Mouse (Mus musculus) lung, embryonic 15.5 days (tissue): ENCODE data around the gene Clasp2. TPM values are rescaled to one million over a fixed set of nuclear protein-coding genes. Genes with fewer than 3 reads are reported as not detected.
"Not testable (repeated sequence)": the region's sequence is repeated elsewhere in the genome, so short reads cannot be mapped to it uniquely, and the experiment has no call there.

Source experiments
- ATAC-seq: fragments of 200-750 bp; cut with Nextera tagmentation; 2 replicates; pipeline ENCODE4 v1.8.0; 2017; ENCODE audit warnings: moderate number of reproducible peaks, borderline replicate concordance; ENCODE audit not compliant: low FRiP score, low TSS enrichment; ENCODE audit errors: extremely low read depth
- H3K27ac ChIP-seq: fragments of 300-500 bp; sonication (generic); 2 replicates; pipeline ENCODE4 v1.5.1; 2015; ENCODE audit warnings: moderate library complexity, mild to moderate bottlenecking, inconsistent platforms
- H3K27me3 ChIP-seq: fragments of 300-500 bp; sonication (generic); 2 replicates; pipeline ENCODE4 v1.6.1; 2015; ENCODE audit warnings: inconsistent platforms
- H3K36me3 ChIP-seq: fragments of 300-500 bp; sonication (generic); 2 replicates; pipeline ENCODE4 v1.6.1; 2015; ENCODE audit warnings: inconsistent platforms
- H3K4me1 ChIP-seq: fragments of 300-500 bp; sonication (generic); 2 replicates; pipeline ENCODE4 v1.6.1; 2015; ENCODE audit warnings: inconsistent platforms
- H3K4me2 ChIP-seq: fragments of 300-500 bp; sonication (generic); 2 replicates; pipeline ENCODE4 v1.6.1; 2015; ENCODE audit warnings: inconsistent platforms, mild to moderate bottlenecking, moderate library complexity
- H3K4me3 ChIP-seq: fragments of 300-500 bp; sonication (generic); 2 replicates; pipeline ENCODE4 v1.5.1; 2015; ENCODE audit warnings: mild to moderate bottlenecking, inconsistent platforms
- H3K9ac ChIP-seq: fragments of 300-500 bp; sonication (generic); 2 replicates; pipeline ENCODE4 v1.6.1; 2015; ENCODE audit warnings: inconsistent platforms
- H3K9me3 ChIP-seq: fragments of 300-500 bp; sonication (generic); 2 replicates; pipeline ENCODE4 v1.6.1; 2016; ENCODE audit warnings: inconsistent platforms
- WGBS: fragments of 180-500 bp; shearing (Covaris S2); methylation state at CpG from one replicate; pipeline ENCODE4 v1.1.7; 2015; 5-methylcytosine and 5-hydroxymethylcytosine counted together
- polyA plus RNA-seq: library from polyadenylated mRNA; unstranded; fragments of >200 nt; fragmentation: Nextera tagmentation; extraction: Ambion mirVana; gene quantifications from 2 replicates; pipeline ENCODE4 v1.2.1, GENCODE M21; 2015

Clasp2 gene
- polyA plus RNA-seq, 1 experiment from 2014 or later: 27.3 TPM

GRCm38 (mm10) chr9:113762389-113762788 is 21.1 kb downstream of the Clasp2 start:
- Histone ChIP-seq H3K9me3 (no peaks in the 10 kb centered on the region), H3K4me3 (no peak overlapping the region), H3K27me3 (no peaks in the 10 kb centered on the region), H3K36me3 (peaks cover 11% of the 10 kb centered on the region), H3K4me2 (no peak overlapping the region), H3K27ac (no peak overlapping the region), H3K4me1 (no peaks in the 10 kb centered on the region), H3K9ac (no peak overlapping the region)
- no peak for ATAC-seq
- WGBS: 84% methylated on average over 6 of the region's 6 CpGs

GRCm38 (mm10) chr9:113763123-113763522 is 21.9 kb downstream of the Clasp2 start:
- Histone ChIP-seq H3K4me1 (no peaks in the 10 kb centered on the region), H3K4me3 (no peak overlapping the region), H3K9ac (no peak overlapping the region), H3K27ac (no peak overlapping the region), H3K36me3 (peaks cover 11% of the 10 kb centered on the region), H3K27me3 (no peaks in the 10 kb centered on the region), H3K9me3 (no peaks in the 10 kb centered on the region), H3K4me2 (no peak overlapping the region)
- ATAC-seq: no peak
- 72% methylated on average over 3 of the region's 4 CpGs for WGBS

GRCm38 (mm10) chr9:113770640-113771039 is 29.4 kb downstream of the Clasp2 start:
- H3K36me3 ChIP-seq: peaks cover 18% of the 10 kb centered on the region; the same call in 1 of the 2 replicates
- H3K4me2 ChIP-seq: no peak overlapping the region
- H3K27ac ChIP-seq: no peak overlapping the region
- 63% methylated on average over 4 of the region's 4 CpGs for WGBS
- no peak overlapping the region for H3K9ac ChIP-seq
- no peaks in the 10 kb centered on the region for H3K9me3 ChIP-seq
- no peaks in the 10 kb centered on the region for H3K27me3 ChIP-seq
- no peak overlapping the region for H3K4me3 ChIP-seq
- ATAC-seq: no peak
- no peaks in the 10 kb centered on the region for H3K4me1 ChIP-seq

GRCm38 (mm10) chr9:113780863-113781262 is 39.6 kb downstream of the Clasp2 start:
- Histone ChIP-seq H3K9me3 (no peaks in the 10 kb centered on the region), H3K9ac (no peak overlapping the region), H3K27me3 (no peaks in the 10 kb centered on the region), H3K4me3 (no peak overlapping the region), H3K4me1 (no peaks in the 10 kb centered on the region), H3K4me2 (no peak overlapping the region), H3K36me3 (peaks cover 4% of the 10 kb centered on the region; the same call in 1 of the 2 replicates), H3K27ac (no peak overlapping the region)
- WGBS: 80% methylated on average over 3 of the region's 3 CpGs
- no peak for ATAC-seq

GRCm38 (mm10) chr9:113782362-113783005 is 41.2 kb downstream of the Clasp2 start:
- no peaks in the 10 kb centered on the region for H3K4me1 ChIP-seq
- H3K27ac ChIP-seq: no peak overlapping the region
- no peak overlapping the region for H3K4me3 ChIP-seq
- H3K27me3 ChIP-seq: no peaks in the 10 kb centered on the region
- 55% methylated on average over 4 of the region's 4 CpGs for WGBS
- H3K4me2 ChIP-seq: no peak overlapping the region
- no peak overlapping the region for H3K9ac ChIP-seq
- H3K9me3 ChIP-seq: no peaks in the 10 kb centered on the region
- H3K36me3 ChIP-seq: no peaks in the 10 kb centered on the region
- no peak for ATAC-seq

GRCm38 (mm10) chr9:113783674-113784073 is 42.4 kb downstream of the Clasp2 start:
- no peak for ATAC-seq
- 60% methylated on average over 5 of the region's 5 CpGs for WGBS
- Histone ChIP-seq H3K36me3 (no peaks in the 10 kb centered on the region), H3K4me3 (no peak overlapping the region), H3K9ac (no peak overlapping the region), H3K9me3 (no peaks in the 10 kb centered on the region), H3K27ac (no peak overlapping the region), H3K4me1 (no peaks in the 10 kb centered on the region), H3K4me2 (no peak overlapping the region), H3K27me3 (no peaks in the 10 kb centered on the region)

- peaks cover 13% of the 10 kb centered on the region for H3K4me1 ChIP-seq
- WGBS: 49% methylated on average over 6 of the region's 6 CpGs
- H3K27me3 ChIP-seq, H3K9me3 ChIP-seq, H3K27ac ChIP-seq, H3K4me3 ChIP-seq, ATAC-seq, H3K9ac ChIP-seq, H3K4me2 ChIP-seq, H3K36me3 ChIP-seq: not testable (repeated sequence)
Observed at GRCm38 (mm10) chr9:113789283-113789682, 48.0 kb downstream of the Clasp2 start.

- peak overlapping the region; percentile 74 for H3K27ac ChIP-seq
- 7% methylated on average over 17 of the region's 17 CpGs for WGBS
- ATAC-seq: peak; percentile 91; the same call in 1 of the 2 replicates
- H3K36me3 ChIP-seq: no peaks in the 10 kb centered on the region
- H3K4me3 ChIP-seq: peak overlapping the region; percentile 34
- no peaks in the 10 kb centered on the region for H3K9me3 ChIP-seq
- peaks cover 13% of the 10 kb centered on the region for H3K4me1 ChIP-seq
- H3K27me3 ChIP-seq: no peaks in the 10 kb centered on the region
- peak overlapping the region; percentile 48 for H3K4me2 ChIP-seq
- H3K9ac ChIP-seq: no peak overlapping the region
Observed at GRCm38 (mm10) chr9:113792651-113793512, 51.6 kb downstream of the Clasp2 start.

- Histone ChIP-seq H3K4me2 (peak overlapping the region; percentile 48), H3K4me3 (peak overlapping the region; percentile 34), H3K27ac (no peak overlapping the region), H3K9me3 (no peaks in the 10 kb centered on the region), H3K9ac (no peak overlapping the region), H3K4me1 (peaks cover 13% of the 10 kb centered on the region), H3K27me3 (no peaks in the 10 kb centered on the region), H3K36me3 (no peaks in the 10 kb centered on the region)
- WGBS: 51% methylated on average over 3 of the region's 3 CpGs
- ATAC-seq: no peak
Observed at GRCm38 (mm10) chr9:113793513-113793905, 52.2 kb downstream of the Clasp2 start.

GRCm38 (mm10) chr9:113793966-113794365 is 52.7 kb downstream of the Clasp2 start:
- no peak overlapping the region for H3K9ac ChIP-seq
- no peak overlapping the region for H3K4me3 ChIP-seq
- H3K4me2 ChIP-seq: no peak overlapping the region
- peaks cover 13% of the 10 kb centered on the region for H3K4me1 ChIP-seq
- no peaks in the 10 kb centered on the region for H3K9me3 ChIP-seq
- ATAC-seq: no peak
- no peaks in the 10 kb centered on the region for H3K27me3 ChIP-seq
- no peaks in the 10 kb centered on the region for H3K36me3 ChIP-seq
- 83% methylated on average over 2 of the region's 2 CpGs for WGBS
- no peak overlapping the region for H3K27ac ChIP-seq

- H3K4me2 ChIP-seq: no peak overlapping the region
- H3K9me3 ChIP-seq: no peaks in the 10 kb centered on the region
- H3K27ac ChIP-seq: no peak overlapping the region
- 83% methylated on average over 5 of the region's 5 CpGs for WGBS
- no peak overlapping the region for H3K4me3 ChIP-seq
- no peak overlapping the region for H3K9ac ChIP-seq
- no peak for ATAC-seq
- no peaks in the 10 kb centered on the region for H3K27me3 ChIP-seq
- no peaks in the 10 kb centered on the region for H3K36me3 ChIP-seq
- H3K4me1 ChIP-seq: peaks cover 6% of the 10 kb centered on the region
Observed at GRCm38 (mm10) chr9:113797206-113797605, 55.9 kb downstream of the Clasp2 start.

- no peak overlapping the region for H3K4me2 ChIP-seq
- no peaks in the 10 kb centered on the region for H3K36me3 ChIP-seq
- no peak overlapping the region for H3K9ac ChIP-seq
- no peak overlapping the region for H3K27ac ChIP-seq
- H3K9me3 ChIP-seq: no peaks in the 10 kb centered on the region
- H3K27me3 ChIP-seq: no peaks in the 10 kb centered on the region
- no peaks in the 10 kb centered on the region for H3K4me1 ChIP-seq
- no peak for ATAC-seq
- WGBS: 81% methylated on average over 3 of the region's 3 CpGs
- no peak overlapping the region for H3K4me3 ChIP-seq
Observed at GRCm38 (mm10) chr9:113800671-113801070, 59.4 kb downstream of the Clasp2 start.
